Comparison of ENCODE assay signal across 8 mouse cellular contexts in the genomic region with DNA sequence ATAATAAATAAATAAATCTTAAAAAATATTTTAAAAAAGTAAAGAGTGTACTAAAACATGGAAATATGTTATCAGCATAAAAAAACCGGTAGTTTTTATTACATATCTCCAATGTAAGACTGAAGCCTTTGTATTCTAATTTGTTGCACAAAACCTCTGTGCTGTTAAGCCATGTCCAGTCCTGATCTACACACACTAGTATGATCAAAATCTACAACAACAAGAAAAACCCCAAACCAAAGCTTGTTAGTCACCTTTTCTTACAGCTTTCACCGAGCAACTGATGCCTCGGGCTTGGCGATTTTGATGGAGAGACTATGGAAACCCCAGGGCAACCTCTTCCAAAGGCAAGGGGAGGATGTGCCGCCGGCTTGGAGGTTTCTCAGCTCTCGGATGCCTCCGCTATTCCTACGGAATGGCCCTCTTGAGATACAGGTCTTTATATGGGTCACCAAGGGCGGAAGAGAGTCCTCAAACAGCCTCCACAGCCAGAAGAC. TPM values are rescaled to one million over a fixed set of nuclear protein-coding genes. Genes with fewer than 3 reads are reported as not detected.
DNase-seq lines count a peak whose midpoint lies in the region; ATAC-seq and TF ChIP-seq lines count a peak whose summit lies in the region.

No protein-coding gene starts in this region.

- DNase-seq in kidney, postnatal 0 days (ENCODE audit: low spot score) = no peak
- DNase-seq in kidney, postnatal 4 days = no peak
- no peak for DNase-seq in embryonic facial prominence, embryonic 10.5 days (ENCODE audit: low spot score)
- DNase-seq in midbrain, postnatal 0 days (ENCODE audit: low spot score) = peak; percentile 15
- DNase-seq in right cerebral cortex, adult 18-20 months = no peak
- no peak for DNase-seq in cerebellum, adult 18-20 months
- no peak for DNase-seq in cerebellum, adult 11-12 months

- under 1% methylated on average over 10 of the region's 10 CpGs for WGBS in kidney, postnatal 0 days
- under 1% methylated on average over 10 of the region's 10 CpGs for WGBS in embryonic facial prominence, embryonic 10.5 days
- WGBS in intestine, embryonic 15.5 days = under 1% methylated on average over 10 of the region's 10 CpGs
- under 1% methylated on average over 10 of the region's 10 CpGs for WGBS in midbrain, postnatal 0 days

- no peaks in the 10 kb centered on the region for H3K9me3 ChIP-seq in kidney, postnatal 0 days (replicated peaks; ENCODE audit: low read length)
- H3K9me3 ChIP-seq in embryonic facial prominence, embryonic 10.5 days = no peaks in the 10 kb centered on the region
- H3K9me3 ChIP-seq in intestine, embryonic 15.5 days = no peaks in the 10 kb centered on the region
- H3K9me3 ChIP-seq in midbrain, postnatal 0 days (ENCODE audit: low read length) = no peaks in the 10 kb centered on the region

- peak overlapping the region; percentile 87 for H3K9ac ChIP-seq in kidney, postnatal 0 days (ENCODE audit: low read depth, low read length)
- H3K9ac ChIP-seq in intestine, embryonic 15.5 days = peak overlapping the region; percentile 85
- H3K9ac ChIP-seq in midbrain, postnatal 0 days (replicated peaks; ENCODE audit: low read length, poor library complexity, severe bottlenecking) = peak overlapping the region; percentile 93

- ATAC-seq in kidney, postnatal 0 days (replicated peaks; ENCODE audit: low FRiP score, low read depth) = 0 out of 2 replicates have a peak, but pooled peaks have one; percentile 11
- peak; percentile 73 for ATAC-seq in intestine, embryonic 15.5 days
- ATAC-seq in midbrain, postnatal 0 days (ENCODE audit: low FRiP score) = peak; percentile 52

- H3K4me2 ChIP-seq in kidney, postnatal 0 days (ENCODE audit: low read length) = peak overlapping the region; percentile 73
- H3K4me2 ChIP-seq in intestine, embryonic 15.5 days (replicated peaks) = peak overlapping the region; percentile 51
- H3K4me2 ChIP-seq in midbrain, postnatal 0 days (ENCODE audit: low read depth, low read length, poor library complexity, severe bottlenecking) = peak overlapping the region; percentile 80

- H3K27me3 ChIP-seq in kidney, postnatal 0 days (ENCODE audit: insufficient read depth, low read length) = no peaks in the 10 kb centered on the region
- no peaks in the 10 kb centered on the region for H3K27me3 ChIP-seq in embryonic facial prominence, embryonic 10.5 days (replicated peaks; ENCODE audit: low read depth, poor library complexity, severe bottlenecking)
- H3K27me3 ChIP-seq in intestine, embryonic 15.5 days (replicated peaks) = no peaks in the 10 kb centered on the region
- no peaks in the 10 kb centered on the region for H3K27me3 ChIP-seq in midbrain, postnatal 0 days (ENCODE audit: insufficient read depth, low read length)

- H3K4me3 ChIP-seq in kidney, postnatal 0 days (replicated peaks; ENCODE audit: low read depth, low read length) = peak overlapping the region; percentile 74
- peak overlapping the region; percentile 90 for H3K4me3 ChIP-seq in embryonic facial prominence, embryonic 10.5 days
- peak overlapping the region; percentile 71 for H3K4me3 ChIP-seq in intestine, embryonic 15.5 days (replicated peaks)
- H3K4me3 ChIP-seq in midbrain, postnatal 0 days (ENCODE audit: low read depth, low read length) = peak overlapping the region; percentile 75

- H3K4me1 ChIP-seq in kidney, postnatal 0 days (replicated peaks; ENCODE audit: insufficient read depth, low read length) = peaks cover 4% of the 10 kb centered on the region; the same call in 1 of the 2 replicates
- H3K4me1 ChIP-seq in embryonic facial prominence, embryonic 10.5 days = peaks cover 15% of the 10 kb centered on the region
- peaks cover 7% of the 10 kb centered on the region for H3K4me1 ChIP-seq in intestine, embryonic 15.5 days (replicated peaks)
- H3K4me1 ChIP-seq in midbrain, postnatal 0 days (ENCODE audit: insufficient read depth, low read length) = peaks cover 5% of the 10 kb centered on the region

- TF ChIP-seq CTCF in kidney, postnatal 0 days (IDR thresholded peaks at IDR 0.05; ENCODE audit: low read depth) = no peak
- no peak for TF ChIP-seq CTCF in midbrain, postnatal 0 days (IDR thresholded peaks at IDR 0.05)

- peak overlapping the region; percentile 47; the same call in 1 of the 2 replicates for H3K27ac ChIP-seq in kidney, postnatal 0 days
- peak overlapping the region; percentile 88 for H3K27ac ChIP-seq in embryonic facial prominence, embryonic 10.5 days (replicated peaks)
- H3K27ac ChIP-seq in intestine, embryonic 15.5 days = 0 out of 2 replicates have a peak overlapping the region, but pooled peaks have one; percentile 28
- peak overlapping the region; percentile 74 for H3K27ac ChIP-seq in midbrain, postnatal 0 days (ENCODE audit: low read depth, low read length)

- H3K36me3 ChIP-seq in kidney, postnatal 0 days (ENCODE audit: insufficient read depth, low read length) = peaks cover 25% of the 10 kb centered on the region
- peaks cover 41% of the 10 kb centered on the region for H3K36me3 ChIP-seq in embryonic facial prominence, embryonic 10.5 days (replicated peaks)
- H3K36me3 ChIP-seq in intestine, embryonic 15.5 days = peaks cover 13% of the 10 kb centered on the region
- H3K36me3 ChIP-seq in midbrain, postnatal 0 days (ENCODE audit: insufficient read depth, low read length) = peaks cover 6% of the 10 kb centered on the region; the same call in 1 of the 2 replicates

RNA-seq across cellular contexts. Expression of a gene that starts 0.3 kb away (rescaled TPM):
- polyA plus RNA-seq in kidney, postnatal 0 days (2015; fragmentation: Nextera tagmentation; extraction: Ambion mirVana) = 158 and 165 TPM in 2 replicates
- polyA plus RNA-seq in embryonic facial prominence, embryonic 10.5 days (2016; fragmentation: Nextera tagmentation; extraction: Ambion mirVana) = 44.7 and 52.8 TPM in 2 replicates
- 75.4 and 78.2 TPM in 2 replicates for polyA plus RNA-seq in intestine, embryonic 15.5 days (2015; fragmentation: Nextera tagmentation; extraction: Ambion mirVana)
- total RNA-seq in midbrain, postnatal 0 days (2014; rRNA removed) = 22.2 and 35.4 TPM in 2 replicates
- polyA plus RNA-seq in midbrain, postnatal 0 days (2015; fragmentation: Nextera tagmentation; extraction: Ambion mirVana) = 65.4 and 67.9 TPM in 2 replicates

RNA-seq across cellular contexts. Expression of a gene that starts 0.4 kb away (rescaled TPM):
- polyA plus RNA-seq in kidney, postnatal 0 days (2015; fragmentation: Nextera tagmentation; extraction: Ambion mirVana) = 32.2 and 33.4 TPM in 2 replicates
- polyA plus RNA-seq in embryonic facial prominence, embryonic 10.5 days (2016; fragmentation: Nextera tagmentation; extraction: Ambion mirVana) = 41.6 and 41.9 TPM in 2 replicates
- polyA plus RNA-seq in intestine, embryonic 15.5 days (2015; fragmentation: Nextera tagmentation; extraction: Ambion mirVana) = 30.7 and 33.9 TPM in 2 replicates
- total RNA-seq in midbrain, postnatal 0 days (2014; rRNA removed) = 30.6 and 40.5 TPM in 2 replicates
- 46.0 and 50.6 TPM in 2 replicates for polyA plus RNA-seq in midbrain, postnatal 0 days (2015; fragmentation: Nextera tagmentation; extraction: Ambion mirVana)

RNA-seq across cellular contexts. Expression of a gene that starts 40.0 kb away (rescaled TPM):
- polyA plus RNA-seq in kidney, postnatal 0 days (2015; fragmentation: Nextera tagmentation; extraction: Ambion mirVana) = 0.29 TPM in 2 replicates
- polyA plus RNA-seq in embryonic facial prominence, embryonic 10.5 days (2016; fragmentation: Nextera tagmentation; extraction: Ambion mirVana) = 0.09 and 0.12 TPM in 2 replicates
- polyA plus RNA-seq in intestine, embryonic 15.5 days (2015; fragmentation: Nextera tagmentation; extraction: Ambion mirVana) = 0.49 and 0.53 TPM in 2 replicates
- total RNA-seq in midbrain, postnatal 0 days (2014; rRNA removed) = 0.14 and 0.16 TPM in 2 replicates
- 0.20 and 0.34 TPM in 2 replicates for polyA plus RNA-seq in midbrain, postnatal 0 days (2015; fragmentation: Nextera tagmentation; extraction: Ambion mirVana)

Comparison
In these comparisons a context has a peak if more than half of its experiments do, and no peak if none do; other contexts are left out.
1. ATAC-seq: peak in every context shown above with its lines; median percentile 73 in intestine, embryonic 15.5 days; 52 in midbrain, postnatal 0 days; 11 in kidney, postnatal 0 days.
2. H3K27ac ChIP-seq: peak in every context shown above with its lines; median percentile 88 in embryonic facial prominence, embryonic 10.5 days; 74 in midbrain, postnatal 0 days; 47 in kidney, postnatal 0 days; 28 in intestine, embryonic 15.5 days.